Mouse (Mus musculus) CH12.LX (cell line): ENCODE results near the gene Tspan13. TPM values are rescaled to one million over a fixed set of nuclear protein-coding genes. Genes with fewer than 3 reads are reported as not detected.

Source experiments
- DNase-seq: peaks from one replicate; pipeline ENCODE4 v3.0.0-alpha.2; 2013; ENCODE audit errors: extremely low read depth
- H3K27ac ChIP-seq: 2 replicates; pipeline ENCODE4 v1.5.1; 2012; ENCODE audit warnings: low read depth, mild to moderate bottlenecking, control low read depth, moderate library complexity; ENCODE audit not compliant: insufficient read depth
- H3K27me3 ChIP-seq: replicated peaks from 2 replicates; pipeline ENCODE3; 2012; ENCODE audit warnings: inconsistent platforms
- H3K36me3 ChIP-seq, 2 experiments: replicated peaks in 1 of 2; 2 replicates each; pipeline versions ENCODE3 to v1.6.1; 2012; ENCODE audit warnings: inconsistent platforms in 1 of 2, low read length in 1 of 2, mild to moderate bottlenecking in 1 of 2, mixed read lengths in 1 of 2, moderate library complexity in 1 of 2; ENCODE audit not compliant: control insufficient read depth in 1 of 2, insufficient read depth in 1 of 2
- H3K4me1 ChIP-seq, 2 experiments: 2 replicates each; pipeline ENCODE4 v1.6.1; 2012; ENCODE audit warnings: inconsistent platforms in 1 of 2, moderate library complexity in 1 of 2; ENCODE audit not compliant: insufficient read depth in 2 of 2, control insufficient read depth in 1 of 2
- H3K4me2 ChIP-seq: 2 replicates; pipeline ENCODE4 v1.6.1; 2012; ENCODE audit warnings: low read depth, mild to moderate bottlenecking, control low read depth; ENCODE audit not compliant: poor library complexity, insufficient read depth, severe bottlenecking
- H3K4me3 ChIP-seq, 3 experiments: fragments of 150-350 bp in 1 of 3; sonication (generic) in 1 of 3; replicated peaks in 1 of 3; 2 replicates each; pipeline versions ENCODE3 to v1.5.1; 2011 to 2012; ENCODE audit warnings: low read depth in 2 of 3, low read length in 2 of 3, mild to moderate bottlenecking in 2 of 3, moderate library complexity in 2 of 3, control low read depth in 1 of 3, improper control_type of control experiment in 1 of 3, inconsistent platforms in 1 of 3, mixed read lengths in 1 of 3; ENCODE audit not compliant: poor library complexity in 1 of 3
- H3K79me2 ChIP-seq: replicated peaks from 2 replicates; pipeline ENCODE4 v1.6.1; 2012; ENCODE audit warnings: mild to moderate bottlenecking, moderate library complexity; ENCODE audit not compliant: control insufficient read depth, poor library complexity, insufficient read depth, severe bottlenecking; ENCODE audit errors: extremely low read depth
- H3K9ac ChIP-seq: 2 replicates; pipeline ENCODE4 v1.6.1; 2012; ENCODE audit warnings: low read depth, mild to moderate bottlenecking, control low read depth, moderate library complexity; ENCODE audit not compliant: insufficient read depth
- H3K9me3 ChIP-seq: replicated peaks from 2 replicates; pipeline ENCODE3; 2012; ENCODE audit warnings: low read length, inconsistent platforms, mixed read lengths
- BHLHE40 ChIP-seq: IDR thresholded peaks from 2 replicates; pipeline ENCODE4 v1.6.1; 2011; ENCODE audit warnings: mild to moderate bottlenecking, low read depth, low read length, improper control_type of control experiment
- CTCF ChIP-seq, 2 experiments: IDR thresholded peaks in 1 of 2; conservative IDR thresholded peaks in 1 of 2; 2 replicates each; pipeline ENCODE4 v1.5.1; 2011 to 2012; ENCODE audit warnings: low read depth in 2 of 2, low read length in 2 of 2, improper control_type of control experiment in 1 of 2, inconsistent platforms in 1 of 2, mild to moderate bottlenecking in 1 of 2, moderate library complexity in 1 of 2
- ELF1 ChIP-seq: IDR thresholded peaks from 2 replicates; pipeline ENCODE4 v1.6.1; 2014; ENCODE audit warnings: low read depth, mild to moderate bottlenecking, inconsistent platforms, low read length, improper control_type of control experiment
- EP300 ChIP-seq: IDR thresholded peaks from 2 replicates; pipeline ENCODE4 v1.6.1; 2011; ENCODE audit warnings: low read length, improper control_type of control experiment
- ETS1 ChIP-seq: conservative IDR thresholded peaks from 2 replicates; pipeline ENCODE4 v1.6.1; 2012; ENCODE audit warnings: low read depth, mild to moderate bottlenecking, inconsistent platforms, low read length, improper control_type of control experiment, moderate library complexity
- JUN ChIP-seq: IDR thresholded peaks from 2 replicates; pipeline ENCODE4 v1.6.1; 2011; ENCODE audit warnings: low read depth, mild to moderate bottlenecking, low read length, improper control_type of control experiment, moderate library complexity; ENCODE audit not compliant: insufficient read depth
- MAFK ChIP-seq: IDR thresholded peaks from 2 replicates; pipeline ENCODE4 v1.6.1; 2011; ENCODE audit warnings: low read length, improper control_type of control experiment; ENCODE audit not compliant: insufficient replicate concordance
- MAX ChIP-seq: IDR thresholded peaks from 2 replicates; pipeline ENCODE4 v1.6.1; 2011; ENCODE audit warnings: low read length, improper control_type of control experiment
- MEF2A ChIP-seq: IDR thresholded peaks from 2 replicates; pipeline ENCODE4 v1.6.1; 2014; ENCODE audit warnings: low read depth, mild to moderate bottlenecking, inconsistent platforms, low read length, improper control_type of control experiment, borderline replicate concordance
- MXI1 ChIP-seq: IDR thresholded peaks from 2 replicates; pipeline ENCODE4 v1.6.1; 2011; ENCODE audit warnings: mild to moderate bottlenecking, low read depth, low read length, improper control_type of control experiment
- NRF1 ChIP-seq: IDR thresholded peaks from 2 replicates; pipeline ENCODE4 v1.6.1; 2014; ENCODE audit warnings: low read depth, mild to moderate bottlenecking, inconsistent platforms, low read length, improper control_type of control experiment, moderate library complexity
- PAX5 ChIP-seq: IDR thresholded peaks from 2 replicates; pipeline ENCODE4 v1.6.1; 2012; ENCODE audit warnings: low read length, inconsistent platforms, mixed read lengths
- POLR2AphosphoS2 ChIP-seq: IDR thresholded peaks from 2 replicates; pipeline ENCODE4 v1.6.1; 2011; ENCODE audit warnings: low read depth, low read length, improper control_type of control experiment
- RAD21 ChIP-seq: IDR thresholded peaks from 2 replicates; pipeline ENCODE4 v1.6.1; 2011; ENCODE audit warnings: low read depth, mild to moderate bottlenecking, low read length, improper control_type of control experiment, moderate library complexity
- SMC3 ChIP-seq: IDR thresholded peaks from 2 replicates; pipeline ENCODE4 v1.6.1; 2011; ENCODE audit warnings: low read depth, low read length, improper control_type of control experiment
- ZMIZ1 ChIP-seq: IDR thresholded peaks from 2 replicates; pipeline ENCODE4 v1.6.1; 2012; ENCODE audit warnings: low read depth, mild to moderate bottlenecking, inconsistent platforms, low read length, improper control_type of control experiment
- ZNF384 ChIP-seq: IDR thresholded peaks from 2 replicates; pipeline ENCODE4 v1.6.1; 2012; ENCODE audit warnings: low read depth, low read length, improper control_type of control experiment, inconsistent platforms
- dilution Hi-C: fragments of 300-500 bp; cut with MboI; formaldehyde crosslinking; loops from 2 replicates; pipeline ENCODE4 v1.14.3; 2020; ENCODE audit warnings: low sequenced_read_pairs; ENCODE audit not compliant: extremely low pct_unique_long_range_greater_than_20kb, extremely low pct_ligation_motif_present
- in situ Hi-C: fragments of 300-500 bp; cut with MboI; formaldehyde crosslinking; loops from 3 replicates; pipeline ENCODE4 v1.14.3; 2019; ENCODE audit warnings: low sequenced_read_pairs, low pct_ligation_motif_present, low pct_unique_long_range_greater_than_20kb, mixed read lengths
- polyA plus RNA-seq: library from polyadenylated mRNA; unstranded; fragments of >175 nt; gene quantifications from 2 replicates; pipeline ENCODE4 v1.2.1, GENCODE M21; 2012; ENCODE audit warnings: low read depth; ENCODE audit not compliant: insufficient read length
- total RNA-seq, 2 experiments: library from RNA; depleted of rRNA; stranded (reverse); fragments of 300-350 nt in 1 of 2; fragments of >200 nt in 1 of 2; gene quantifications; 2 replicates each; pipeline ENCODE4 v1.2.3; 2012 to 2014

Gene Tspan13
- total and polyA plus RNA-seq, 3 experiments: 16.6 to 28.9 (median 18.6) TPM

- Histone ChIP-seq H3K9ac (no peak overlapping the region), H3K9me3 (no peaks in the 10 kb centered on the region), H3K27me3 (no peaks in the 10 kb centered on the region), H3K4me1 (peaks cover 3 to 13% of the 10 kb centered on the region in 2 experiments), H3K4me3 (no peak overlapping the region), H3K36me3 (no peaks in the 10 kb centered on the region), H3K27ac (no peak overlapping the region), H3K4me2 (no peak overlapping the region), H3K79me2 (no peaks in the 10 kb centered on the region)
- in situ Hi-C loops: no loop called here
- TF ChIP-seq MAX (no peak), JUN (no peak), ELF1 (no peak), POLR2AphosphoS2 (no peak), EP300 (no peak), RAD21 (no peak)
- no peak for DNase-seq
- dilution Hi-C loops: no loop called here
Observed at GRCm38 (mm10) chr12:36004714-36005113, 37.6 kb downstream of the Tspan13 start.

DNA sequence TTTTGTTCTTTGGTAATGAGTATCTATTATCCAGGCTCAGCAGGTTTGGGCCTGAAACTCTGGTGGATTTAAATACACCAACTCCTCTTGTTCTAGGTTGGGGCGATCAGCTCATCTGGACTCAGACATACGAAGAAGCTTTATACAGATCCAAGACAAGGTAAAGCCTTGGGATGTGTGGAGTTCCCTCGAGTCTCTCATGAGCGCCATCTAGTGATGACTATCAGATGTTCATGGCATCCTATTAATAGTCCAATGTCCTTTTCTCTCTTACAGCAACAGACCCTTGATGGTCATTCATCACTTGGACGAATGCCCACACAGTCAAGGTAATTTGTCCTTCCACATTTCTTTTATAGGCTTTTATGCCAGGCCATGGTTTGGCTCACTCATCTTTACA is 46.5 kb downstream of the Tspan13 start:
- H3K4me3 ChIP-seq: no peak overlapping the region
- peaks cover 0 to 5% of the 10 kb centered on the region in 2 experiments; a peak in 2 of 4 replicates for H3K4me1 ChIP-seq
- H3K4me2 ChIP-seq: no peak overlapping the region
- dilution Hi-C loops: no loop called here
- no peaks in the 10 kb centered on the region for H3K27me3 ChIP-seq
- no peaks in the 10 kb centered on the region for H3K79me2 ChIP-seq
- no peaks in the 10 kb centered on the region for H3K9me3 ChIP-seq
- DNase-seq: peak; percentile 46
- in situ Hi-C loops: no loop called here
- TF ChIP-seq BHLHE40: no peak
- no peak for TF ChIP-seq NRF1
- TF ChIP-seq ZMIZ1: no peak
- TF ChIP-seq MXI1: no peak
- TF ChIP-seq ZNF384: no peak
- peak; percentile 67 to 70 for TF ChIP-seq CTCF (conservative IDR thresholded peaks at IDR 0.05 in 1 of 2, IDR thresholded peaks at IDR 0.05 in 1 of 2; ENCODE audit: low read depth in 2 of 2, low read length in 2 of 2)
- peak; percentile 22 for TF ChIP-seq RAD21
- TF ChIP-seq MEF2A: no peak
- TF ChIP-seq SMC3: peak; percentile 42
- TF ChIP-seq MAFK: no peak
- no peaks in the 10 kb centered on the region for H3K36me3 ChIP-seq
- no peak overlapping the region for H3K27ac ChIP-seq
- no peak overlapping the region for H3K9ac ChIP-seq

DNA sequence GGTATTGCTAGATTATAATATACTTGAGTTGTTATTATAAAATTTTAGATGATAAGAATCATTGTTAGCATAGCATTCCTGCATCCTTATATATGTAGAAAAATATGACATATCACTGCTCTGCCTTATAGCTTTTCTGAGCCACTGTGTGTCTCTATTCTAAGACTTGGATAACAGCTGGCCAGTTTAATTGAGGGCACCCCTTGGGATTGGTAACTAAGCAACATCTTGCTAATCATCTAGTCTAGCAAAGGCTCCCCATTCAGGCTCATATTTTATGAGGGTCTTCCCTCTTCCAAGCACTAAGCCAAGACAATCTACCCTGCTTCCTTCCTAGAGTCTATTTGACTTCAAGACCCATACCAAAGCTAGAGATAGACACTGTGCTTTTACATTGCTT is 48.2 kb downstream of the Tspan13 start:
- H3K36me3 ChIP-seq: no peaks in the 10 kb centered on the region
- TF ChIP-seq ETS1 (no peak), PAX5 (no peak), EP300 (no peak)
- H3K4me3 ChIP-seq: no peak overlapping the region
- H3K9ac ChIP-seq: no peak overlapping the region
- H3K27me3 ChIP-seq: no peaks in the 10 kb centered on the region
- H3K4me2 ChIP-seq: no peak overlapping the region
- no peaks in the 10 kb centered on the region for H3K9me3 ChIP-seq
- H3K4me1 ChIP-seq: peaks cover 0 to under 1% of the 10 kb centered on the region in 2 experiments; a peak in 2 of 4 replicates
- DNase-seq: no peak
- no peaks in the 10 kb centered on the region for H3K79me2 ChIP-seq
- no peak overlapping the region for H3K27ac ChIP-seq
- in situ Hi-C loops (no loop called here), dilution Hi-C loops (no loop called here)
